Mouse (Mus musculus) neutrophil, adult 5-6 weeks (primary cell): Measurements from ENCODE around the gene Smagp. TPM values are rescaled to one million over a fixed set of nuclear protein-coding genes. Genes with fewer than 3 reads are reported as not detected.

Source experiments
- ATAC-seq: fragments of 151-379, 151-347 bp; 2 replicates; pipeline ENCODE4 v1.8.0; 2017; ENCODE audit warnings: mild to moderate bottlenecking, moderate TSS enrichment; ENCODE audit not compliant: insufficient number of reproducible peaks, poor library complexity, low FRiP score, severe bottlenecking; ENCODE audit errors: extremely low read depth
- total RNA-seq: library from RNA; stranded (forward); fragments of 200-1000 nt; gene quantifications from 2 replicates; pipeline ENCODE4 v1.2.3, GENCODE M21; 2017

The Smagp gene
- total RNA-seq, 1 experiment from 2014 or later = 9.2 TPM

DNA sequence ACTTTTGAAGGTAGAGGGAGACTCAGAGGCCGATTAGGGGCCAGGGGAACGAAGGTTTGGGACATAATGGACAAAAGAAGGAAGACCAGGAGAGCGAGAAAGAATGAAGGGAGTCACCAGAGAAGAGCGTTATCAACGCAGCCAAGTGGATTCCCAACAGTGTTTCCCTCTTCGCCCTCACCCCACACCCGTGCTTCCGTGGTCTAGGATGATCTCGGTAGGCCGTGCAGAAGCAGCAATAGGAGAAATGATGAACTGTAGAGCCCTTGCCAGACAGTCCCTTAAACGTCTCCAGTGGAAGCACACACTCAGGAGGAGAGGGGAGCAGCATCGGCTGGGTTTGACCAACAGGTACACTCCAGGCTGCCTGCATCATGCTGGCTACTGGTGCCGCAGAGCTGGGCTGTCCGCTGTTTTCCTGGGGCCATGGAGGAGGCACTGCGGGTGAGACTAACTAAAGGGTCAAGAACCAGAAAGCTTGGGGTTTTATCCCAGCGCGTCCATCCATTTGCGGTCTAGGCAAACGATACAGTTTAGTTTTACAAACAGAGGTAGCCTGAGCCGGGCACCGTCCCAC, 36.0 kb downstream of the Smagp start:
- no peak for ATAC-seq

DNA sequence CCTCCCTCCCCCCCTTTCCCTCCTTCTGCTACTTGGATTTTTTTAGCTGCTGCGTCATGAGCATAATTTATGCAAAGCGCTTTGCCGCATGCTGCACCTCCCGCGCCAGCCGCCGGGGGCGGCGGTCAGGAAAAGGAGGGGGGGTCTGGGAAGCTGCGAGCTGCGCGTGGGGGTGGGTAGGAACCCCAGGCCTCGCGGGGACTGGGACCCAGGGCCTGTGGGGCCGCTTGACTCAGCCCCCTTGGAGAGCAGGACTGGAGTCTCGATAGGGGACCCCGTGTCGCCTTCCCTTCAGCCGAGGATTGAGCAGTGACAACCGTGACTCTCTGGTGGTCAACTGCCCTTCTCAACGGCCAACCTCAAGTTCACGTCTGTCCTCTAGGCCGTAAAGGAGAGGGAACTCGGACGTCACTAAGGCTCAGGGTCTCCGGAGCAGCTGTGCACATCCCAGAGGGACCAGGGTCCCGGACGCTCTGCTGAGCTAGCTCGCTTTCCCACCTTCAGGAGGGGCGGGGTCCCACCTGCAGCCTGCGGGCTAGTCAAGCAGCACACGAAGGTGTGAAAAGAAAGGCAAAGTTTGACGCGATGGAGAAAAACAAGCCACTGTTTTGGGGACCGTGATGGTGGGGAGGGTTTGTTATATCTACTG, 36.6 kb downstream of the Smagp start:
- ATAC-seq = peak; percentile 67

DNA sequence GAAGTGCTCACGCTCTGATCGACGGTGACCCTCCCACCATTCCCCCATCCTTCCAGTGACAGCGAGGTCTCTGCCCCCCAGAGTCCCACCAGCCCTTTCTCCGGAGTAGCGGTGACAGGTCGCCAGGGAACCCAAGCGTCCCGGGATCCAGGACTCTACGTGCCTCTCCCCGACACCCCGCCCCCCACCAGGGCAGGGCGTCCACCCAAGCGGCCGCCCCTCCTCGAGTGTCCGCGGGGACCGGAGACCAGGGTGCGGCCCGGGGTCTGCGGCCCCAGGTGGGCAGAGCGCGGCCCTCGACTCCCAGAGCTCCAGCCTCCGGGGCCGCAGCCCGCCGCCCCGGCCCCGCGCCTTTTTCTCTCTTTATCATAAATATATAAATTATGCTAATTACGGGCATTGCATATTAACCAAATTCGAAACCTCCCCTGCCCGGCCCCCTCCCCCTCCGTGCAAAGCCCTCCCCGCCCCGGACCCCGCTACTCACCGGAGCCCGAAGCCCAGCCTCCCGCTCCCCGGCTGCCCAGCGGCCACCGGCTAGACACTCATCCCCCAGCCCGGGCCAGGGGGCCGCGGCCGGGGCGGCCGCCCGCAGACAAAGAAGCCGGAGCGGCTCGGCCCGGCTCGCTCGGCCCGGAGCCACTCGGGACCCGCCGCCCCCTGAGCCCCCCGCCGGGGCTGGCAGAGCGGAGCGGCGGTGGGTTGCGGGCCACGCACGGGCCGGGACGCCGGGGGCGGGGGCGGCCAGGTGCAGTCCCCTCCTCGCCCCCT, 37.3 kb downstream of the Smagp start, which contains the start of gene Pou6f1:
Pou6f1 (minus strand) TSS at position 709 of the 771 bp plus-strand sequence.
- ATAC-seq = no peak

DNA sequence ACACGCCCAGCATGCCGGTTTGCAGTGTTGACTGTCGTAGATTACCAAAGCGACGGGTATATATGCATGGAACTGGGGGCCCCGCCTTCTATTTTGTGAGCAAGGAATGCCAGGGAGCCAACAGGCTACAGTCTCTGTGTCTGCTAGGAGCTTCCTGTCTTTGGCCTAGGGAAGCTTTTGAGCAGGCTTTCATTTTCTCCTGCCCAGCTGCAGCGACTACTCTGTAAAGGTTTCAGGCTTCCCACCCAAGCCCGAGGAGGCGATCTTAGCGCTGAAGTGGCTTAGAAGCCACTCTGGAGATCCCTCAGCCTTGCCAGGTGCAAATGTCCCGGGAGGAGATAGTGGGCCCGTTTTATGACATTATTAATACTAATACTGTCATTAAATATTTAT, 37.9 kb downstream of the Smagp start:
- 0 out of 2 replicates have a peak, but pooled peaks have one; percentile 8 for ATAC-seq

DNA sequence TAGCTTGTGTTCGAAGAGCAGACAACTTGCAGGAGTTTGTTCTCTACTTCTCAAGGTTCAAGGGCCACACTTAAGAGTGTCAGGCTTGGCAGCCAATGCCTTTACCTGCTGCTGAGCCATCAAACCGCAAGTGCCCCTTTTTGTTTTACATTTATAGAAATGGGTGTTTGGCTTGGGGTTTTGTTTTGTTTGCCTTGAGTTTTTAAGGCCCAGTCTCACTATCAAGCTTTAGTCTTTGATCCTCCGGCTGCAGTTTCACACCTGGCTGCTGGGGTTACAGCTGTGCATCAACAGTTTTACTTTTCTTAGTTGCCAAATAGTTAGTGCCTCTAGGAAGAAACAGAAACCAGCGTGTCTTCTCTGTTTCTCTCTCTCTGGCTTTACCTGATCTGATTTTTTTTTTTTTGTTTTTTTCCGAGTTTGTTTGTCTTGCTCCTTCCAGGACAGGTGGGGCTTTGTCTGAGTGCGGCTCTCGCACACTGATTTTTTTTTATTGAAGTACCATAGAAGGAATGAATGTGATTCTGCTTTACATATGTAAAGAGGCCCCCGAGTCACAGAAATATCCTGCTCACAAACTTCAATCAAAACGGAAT, 38.4 kb downstream of the Smagp start:
- ATAC-seq = peak; percentile 9

DNA sequence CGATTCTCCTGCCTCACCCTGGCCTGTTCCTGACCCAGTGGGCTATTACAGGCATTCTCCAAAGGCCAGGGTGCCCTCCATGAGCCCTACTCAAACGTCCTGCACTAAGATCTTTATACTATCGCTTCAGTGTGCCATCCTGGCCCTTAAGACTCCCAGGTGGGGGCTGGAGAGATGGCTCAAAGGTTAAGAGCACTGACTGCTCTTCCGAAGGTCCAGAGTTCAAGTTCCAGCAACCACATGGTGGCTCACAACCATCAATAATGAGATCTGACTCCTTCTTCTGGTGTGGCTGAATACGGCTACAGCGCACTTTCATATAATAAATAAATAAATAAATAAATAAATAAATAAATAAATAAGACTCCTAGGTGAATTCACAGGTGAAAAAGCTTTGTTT, 43.9 kb downstream of the Smagp start:
- no peak for ATAC-seq

DNA sequence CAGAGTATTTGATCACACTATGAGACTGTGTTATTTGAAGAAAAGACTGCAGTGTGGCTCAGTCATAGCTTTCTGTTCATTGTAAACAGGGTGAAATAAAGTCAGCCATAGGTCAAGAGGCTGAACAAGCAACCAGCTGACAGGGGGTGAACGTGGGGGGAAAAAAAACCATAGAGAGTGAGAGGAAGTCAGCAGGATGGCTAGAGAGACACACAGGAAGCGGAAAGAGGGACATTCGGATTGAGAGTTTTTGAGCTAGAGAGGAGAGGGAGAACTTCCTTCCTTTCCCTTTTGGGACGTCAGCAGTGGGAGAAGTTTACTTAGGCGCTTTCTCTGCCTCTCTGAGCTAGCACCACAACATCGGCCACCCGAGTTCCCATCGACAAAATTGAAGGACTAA, 46.3 kb downstream of the Smagp start:
- no peak for ATAC-seq

DNA sequence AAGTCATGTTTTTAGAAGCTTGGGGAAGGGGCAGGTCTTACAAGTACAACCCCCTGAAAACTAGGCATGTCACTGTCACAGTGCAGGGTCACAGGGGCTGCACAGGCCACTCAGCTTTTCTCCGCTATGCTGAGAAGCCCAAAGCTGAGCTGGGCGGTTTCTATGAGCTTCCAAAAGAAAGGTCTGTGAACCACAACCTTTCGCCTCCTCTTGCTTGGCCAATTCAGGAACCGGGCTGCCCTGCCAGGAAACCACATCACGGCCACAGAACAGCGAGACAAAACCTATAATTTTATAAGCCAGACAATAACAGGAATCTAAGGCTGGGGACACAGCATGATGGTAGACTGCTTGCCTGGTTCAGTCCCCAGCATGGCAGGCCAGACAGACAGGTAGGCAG, 48.4 kb downstream of the Smagp start:
- no peak for ATAC-seq

DNA sequence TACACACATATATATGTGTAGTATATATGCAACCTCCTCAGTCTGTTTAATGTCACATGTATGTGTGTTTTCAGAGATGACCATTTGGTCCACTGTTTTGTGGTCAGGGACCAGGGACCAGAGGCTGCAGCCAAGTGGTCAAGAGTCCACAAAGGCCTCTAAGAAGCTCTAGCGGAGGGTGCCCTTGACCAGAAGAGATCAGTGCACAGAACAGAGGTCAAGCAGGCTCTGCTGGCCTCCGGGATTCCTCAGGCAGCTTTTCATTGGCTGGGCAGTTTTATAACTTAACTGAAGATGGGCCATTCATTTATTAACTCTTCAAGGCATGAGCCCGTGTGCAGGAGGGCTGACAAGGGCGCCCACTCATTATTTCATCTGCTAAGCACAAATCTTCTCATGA, 49.6 kb downstream of the Smagp start:
- no peak for ATAC-seq

DNA sequence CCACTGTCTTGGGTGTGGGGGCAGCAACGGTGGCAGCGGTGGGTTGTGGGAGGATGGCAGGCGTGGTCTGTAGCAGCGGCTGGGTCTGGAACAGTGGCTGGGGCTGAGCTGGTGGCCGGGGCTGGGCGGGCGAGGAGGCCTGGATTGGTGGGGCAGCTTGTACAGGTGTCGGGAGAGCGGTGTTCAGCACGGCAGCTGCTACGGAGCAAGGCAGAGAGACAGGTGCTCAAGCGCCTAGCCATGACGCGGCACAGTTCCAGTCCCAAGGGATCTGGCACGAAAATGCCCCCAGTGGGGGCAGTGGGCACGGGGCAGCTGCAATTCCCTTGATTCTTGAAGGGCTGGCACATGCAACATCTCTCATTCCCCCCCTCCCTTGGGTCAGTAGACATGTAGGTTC, 50.8 kb downstream of the Smagp start:
- ATAC-seq = no peak

DNA sequence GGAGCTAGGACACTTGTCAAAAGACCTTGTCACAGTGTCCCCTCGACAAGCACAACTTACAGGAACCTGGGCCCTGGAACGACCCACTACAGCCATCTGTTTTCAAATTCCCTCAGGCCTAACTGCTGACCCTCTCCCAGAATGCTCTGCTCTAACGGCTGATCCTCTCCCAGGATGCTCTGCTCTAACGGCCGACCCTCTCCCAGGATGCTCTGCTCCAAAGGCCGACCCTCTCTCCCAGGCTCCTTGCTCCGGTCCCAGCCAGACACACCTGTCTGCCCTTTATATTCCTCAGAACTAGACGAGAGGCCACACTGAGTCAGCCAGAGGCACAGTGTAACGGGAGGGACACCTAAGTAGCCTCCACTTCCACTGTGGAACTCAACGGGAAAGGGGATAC, 56.6 kb downstream of the Smagp start:
- ATAC-seq = no peak

DNA sequence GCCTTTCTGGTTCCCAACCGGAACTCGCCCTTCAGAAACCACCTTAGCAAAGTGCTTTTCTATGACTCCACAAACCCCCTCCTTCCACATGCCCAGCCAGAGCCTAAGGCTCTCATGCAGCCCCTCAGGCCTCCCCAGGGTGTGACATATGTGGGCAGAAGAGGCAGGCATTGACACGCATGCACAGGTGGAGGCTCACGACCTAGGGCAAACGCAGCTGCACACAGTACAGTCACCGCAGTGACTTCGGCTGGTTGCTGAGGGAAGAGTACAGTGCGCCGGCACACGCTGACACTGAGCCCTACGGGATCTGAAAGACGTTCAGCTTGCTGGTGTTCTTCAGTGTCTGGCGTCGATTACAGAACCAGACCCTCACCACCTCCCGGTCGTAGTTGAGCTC, 58.8 kb downstream of the Smagp start:
- no peak for ATAC-seq

DNA sequence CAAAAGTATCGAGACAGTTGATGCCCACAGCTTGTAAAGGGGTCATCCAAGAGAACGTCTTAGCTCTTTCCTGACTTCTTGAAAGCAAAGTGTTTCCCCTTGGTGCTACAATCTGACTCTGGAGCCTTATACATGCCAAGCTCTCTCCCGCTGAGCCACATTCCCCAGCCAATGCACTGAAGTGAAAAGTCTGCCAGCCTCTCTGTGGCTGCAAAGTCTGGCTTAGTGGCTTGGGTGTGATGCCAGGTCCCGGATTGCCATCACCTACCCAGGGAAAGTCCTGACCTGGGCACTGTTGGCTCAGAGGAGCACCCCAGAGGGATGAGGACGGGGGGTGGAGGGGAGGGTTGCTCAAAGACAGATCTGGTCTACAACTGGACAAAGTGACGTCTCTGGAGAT, 59.9 kb downstream of the Smagp start:
- no peak for ATAC-seq

DNA sequence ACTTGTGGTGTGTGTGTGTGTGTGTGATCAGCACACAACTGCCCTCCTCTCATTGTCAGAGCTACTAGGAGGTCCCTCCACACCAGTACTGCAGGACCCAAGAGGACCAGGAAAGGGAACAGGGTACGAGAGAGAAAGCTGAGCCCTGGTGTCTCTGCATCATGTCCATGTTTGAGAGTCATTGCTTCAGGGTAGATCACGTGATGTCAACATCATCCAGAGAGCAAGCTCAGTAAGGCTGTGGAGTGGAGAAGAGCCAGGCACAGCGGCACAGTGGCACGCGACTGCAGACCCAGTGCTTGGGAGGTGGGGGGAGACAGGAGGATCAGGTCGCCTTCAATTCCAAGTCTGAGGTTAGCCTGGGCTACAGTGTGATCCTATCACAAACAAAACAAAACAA, 60.3 kb downstream of the Smagp start:
- ATAC-seq = no peak

DNA sequence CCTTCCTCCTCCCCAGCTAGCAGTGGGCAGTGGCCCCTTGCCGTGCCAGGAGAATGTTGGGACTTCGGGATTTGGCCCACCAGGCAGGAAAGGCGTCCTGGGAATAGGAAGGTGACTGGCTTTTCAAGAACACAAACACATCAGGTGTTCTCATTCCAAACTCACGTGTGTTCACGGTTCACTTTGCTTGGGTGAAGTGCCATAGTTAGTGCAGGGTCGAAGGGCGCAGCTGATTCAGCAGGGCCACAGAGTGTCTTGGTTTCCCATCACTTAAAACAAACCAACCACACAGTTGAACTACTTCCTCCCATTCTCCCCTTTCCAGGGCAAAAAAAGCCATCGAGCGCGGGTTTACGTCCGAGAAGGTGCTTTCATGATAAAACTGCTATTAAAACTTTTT, 61.4 kb downstream of the Smagp start:
- no peak for ATAC-seq

DNA sequence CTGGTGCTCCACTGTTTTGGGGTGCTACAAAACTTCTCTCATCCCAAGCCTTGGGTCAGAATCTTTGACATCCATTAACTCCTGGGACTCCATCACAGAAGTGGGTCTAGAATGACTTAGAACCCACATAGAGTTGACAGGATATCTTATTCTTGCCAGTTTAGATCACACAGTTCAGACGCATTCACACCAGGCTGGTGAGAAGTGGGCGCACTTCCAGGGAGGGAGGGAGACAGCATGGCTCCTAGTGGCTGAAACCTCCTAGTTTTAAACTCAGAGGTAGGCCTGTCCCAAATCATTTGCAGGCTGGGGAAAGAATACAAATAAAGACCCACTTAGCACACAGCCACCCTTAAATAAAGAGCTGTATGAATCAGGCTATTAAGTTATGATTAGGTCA, 62.4 kb downstream of the Smagp start:
- ATAC-seq = no peak

DNA sequence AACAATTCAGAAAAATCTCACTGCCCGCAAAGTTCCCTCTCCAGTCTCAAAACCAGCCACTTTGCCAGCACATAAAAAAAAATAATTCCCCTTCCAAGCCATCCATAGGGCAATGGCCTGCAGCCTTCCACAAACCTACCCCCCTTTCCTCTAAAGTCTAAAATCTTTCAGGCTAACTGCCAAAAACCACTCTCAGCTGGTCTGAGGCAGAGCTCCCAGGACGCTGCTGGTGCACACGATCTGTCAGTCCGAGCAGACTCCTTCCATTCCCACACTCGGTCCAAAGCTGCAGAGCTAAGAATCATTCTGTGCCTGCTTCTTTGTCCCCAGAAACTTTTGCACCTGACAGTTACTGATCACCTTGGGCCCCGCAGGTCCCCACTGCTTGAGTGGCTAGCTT, 62.8 kb downstream of the Smagp start:
- no peak for ATAC-seq
